Mouse (Mus musculus) regulatory T cell (primary cell): ENCODE measurements at regions not wholly inside any gene's neighbourhood (a gene's known extent, or its start where the extent isn't known, plus 50 kb on each side); places are given as distances from the start of the nearest gene placed in this dataset.

Experiments used
- in situ Hi-C: fragments of 300-600 bp; cut with MboI, MseI; formaldehyde crosslinking; loops from one replicate; pipeline ENCODE4 v1.15.1; 2025; ENCODE audit warnings: high pct_unique_total_duplicates

- in situ Hi-C loops = no loop called here
Measured at GRCm38 (mm10) chr12:7650851-7651250, 326.6 kb upstream of the Apob start.

- in situ Hi-C loops = no loop called here
Measured at GRCm38 (mm10) chr12:7662027-7662426, 315.4 kb upstream of the Apob start.

DNA sequence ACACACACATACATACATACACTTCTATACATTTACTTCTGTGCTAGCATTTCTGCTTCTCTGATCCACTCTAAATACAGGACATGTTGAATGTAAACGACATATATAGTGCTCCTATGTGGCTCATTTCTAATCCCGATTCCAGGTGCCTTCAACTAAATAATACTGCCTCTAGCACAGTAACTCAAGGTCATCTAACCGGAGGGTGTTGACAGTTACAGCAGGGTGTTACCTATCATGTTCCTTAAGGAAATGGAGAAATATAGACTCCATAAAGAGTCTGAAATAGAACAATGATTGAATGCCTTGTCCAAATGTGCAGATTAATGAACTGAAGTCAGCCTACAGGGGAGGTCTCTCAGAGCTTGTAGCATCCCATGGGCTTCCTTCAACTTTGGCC lies 307.3 kb upstream of the Apob start:
- in situ Hi-C loops = no loop called here

- in situ Hi-C loops = no loop called here
Measured at GRCm38 (mm10) chr12:7670561-7670960, 306.9 kb upstream of the Apob start.

- in situ Hi-C loops = no loop called here
Measured at GRCm38 (mm10) chr12:7691996-7692395, 285.5 kb upstream of the Apob start.

- in situ Hi-C loops = no loop called here
Measured at GRCm38 (mm10) chr12:7698324-7698944, 279.0 kb upstream of the Apob start.

DNA sequence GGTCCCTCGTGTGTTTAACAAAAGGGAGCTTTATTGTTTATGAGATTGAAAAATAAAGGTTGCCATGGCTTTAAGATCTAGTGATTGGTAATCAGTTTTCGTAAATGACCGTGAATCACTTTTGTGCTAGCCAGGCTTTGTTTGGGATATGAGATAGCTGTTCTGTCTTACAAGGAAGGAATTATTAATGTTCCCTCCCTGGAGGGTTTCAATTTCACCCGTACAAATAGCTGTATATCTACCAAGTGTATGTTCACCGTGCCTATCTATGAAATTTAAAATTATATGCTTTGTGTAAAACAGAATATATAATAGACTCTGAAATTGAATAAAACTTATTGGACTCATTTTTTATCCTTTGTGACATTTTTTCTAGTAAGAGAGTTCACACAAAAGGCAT lies 268.3 kb upstream of the Apob start:
- in situ Hi-C loops = no loop called here

- in situ Hi-C loops = no loop called here
Measured at GRCm38 (mm10) chr12:7709872-7710271, 267.6 kb upstream of the Apob start.

- in situ Hi-C loops = no loop called here
Measured at GRCm38 (mm10) chr12:7715091-7715490, 262.4 kb upstream of the Apob start.

GRCm38 (mm10) chr12:7718556-7718955 lies 258.9 kb upstream of the Apob start:
- in situ Hi-C loops = no loop called here

- in situ Hi-C loops = no loop called here
Measured at GRCm38 (mm10) chr12:7719080-7719479, 258.4 kb upstream of the Apob start.

GRCm38 (mm10) chr12:7724992-7725391 lies 252.5 kb upstream of the Apob start:
- in situ Hi-C loops = no loop called here

- in situ Hi-C loops = no loop called here
Measured at GRCm38 (mm10) chr12:7738020-7738419, 239.4 kb upstream of the Apob start.

- in situ Hi-C loops = no loop called here
Measured at GRCm38 (mm10) chr12:7738629-7739351, 238.7 kb upstream of the Apob start.

GRCm38 (mm10) chr12:7739352-7739994 lies 238.0 kb upstream of the Apob start:
- in situ Hi-C loops = no loop called here

GRCm38 (mm10) chr12:7746708-7747107 lies 230.7 kb upstream of the Apob start:
- in situ Hi-C loops = no loop called here

GRCm38 (mm10) chr12:7749319-7750238 lies 227.9 kb upstream of the Apob start:
- in situ Hi-C loops = no loop called here

DNA sequence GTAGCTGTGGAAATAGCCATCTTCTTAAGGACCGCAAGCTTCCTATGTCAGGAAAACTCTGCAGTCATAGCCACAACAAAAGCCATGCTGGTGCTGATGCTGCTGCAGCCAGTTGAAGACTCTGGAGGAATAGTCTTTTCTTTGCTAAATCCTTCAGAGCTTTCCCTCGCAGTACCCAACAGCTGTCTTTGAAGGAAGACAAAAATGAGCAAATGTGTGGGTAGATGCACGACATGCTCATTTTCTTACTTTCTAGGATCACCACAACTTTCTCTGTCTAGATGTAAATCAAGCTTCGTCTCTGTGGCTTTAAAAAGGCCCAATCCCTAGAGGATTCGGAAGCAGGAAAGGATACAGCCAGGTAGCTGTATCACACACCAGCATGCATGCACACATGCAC lies 222.6 kb upstream of the Apob start:
- in situ Hi-C loops = no loop called here

DNA sequence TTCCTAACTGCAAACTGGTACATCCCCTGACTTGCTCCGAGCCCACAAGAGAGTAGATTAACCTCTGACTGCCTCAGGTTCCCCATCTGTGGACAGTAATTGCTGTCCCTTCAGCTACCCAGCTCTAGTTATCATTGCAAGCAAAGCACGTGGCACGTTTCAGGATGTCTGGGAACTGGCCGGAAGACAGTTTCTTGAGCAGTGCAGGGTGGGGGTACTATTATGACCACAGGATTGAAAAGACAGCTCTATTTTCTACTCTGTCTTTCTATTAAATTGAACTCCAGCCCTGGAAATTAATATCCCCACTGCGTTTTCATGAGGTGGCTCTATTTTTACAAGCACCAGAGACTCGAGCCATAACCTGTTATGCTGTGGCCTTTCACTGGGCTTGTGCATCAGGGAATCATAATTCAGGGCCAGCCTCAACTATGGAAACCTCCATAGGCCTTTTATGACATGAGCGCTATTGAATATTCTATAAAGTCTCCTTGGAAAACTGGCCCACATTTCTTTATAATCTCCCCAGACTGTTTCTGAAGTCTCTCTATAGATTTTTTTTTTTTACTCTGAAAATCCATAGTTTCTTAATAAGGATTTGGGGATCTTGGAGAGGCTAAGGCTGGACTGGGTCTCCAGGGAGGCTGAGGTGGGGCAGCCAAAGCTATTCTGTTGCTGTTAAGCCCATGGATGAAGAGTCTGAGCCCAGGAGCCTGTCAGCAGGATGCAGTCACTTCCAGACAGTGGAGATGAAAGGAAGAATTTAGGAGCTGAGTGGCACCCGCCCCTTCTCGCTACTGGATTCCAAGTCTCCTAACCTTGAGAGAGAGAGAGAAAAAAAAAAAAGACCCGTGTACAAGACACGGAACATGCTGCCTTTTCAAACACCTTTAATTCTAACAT lies 212.4 kb upstream of the Apob start:
- in situ Hi-C loops = no loop called here

GRCm38 (mm10) chr12:7774127-7774526 lies 203.3 kb upstream of the Apob start:
- in situ Hi-C loops = no loop called here

GRCm38 (mm10) chr12:7776335-7776734 lies 201.1 kb upstream of the Apob start:
- in situ Hi-C loops = no loop called here
